Mouse (Mus musculus): ENCODE measurements around the gene Msmp. TPM values are rescaled to one million over a fixed set of nuclear protein-coding genes. Genes with fewer than 3 reads are reported as not detected.
"Not testable (repeated sequence)": the region's sequence is repeated elsewhere in the genome, so short reads cannot be mapped to it uniquely, and the experiment has no call there.

The Msmp gene
- polyA plus RNA-seq, 1 experiment = not detected

DNA sequence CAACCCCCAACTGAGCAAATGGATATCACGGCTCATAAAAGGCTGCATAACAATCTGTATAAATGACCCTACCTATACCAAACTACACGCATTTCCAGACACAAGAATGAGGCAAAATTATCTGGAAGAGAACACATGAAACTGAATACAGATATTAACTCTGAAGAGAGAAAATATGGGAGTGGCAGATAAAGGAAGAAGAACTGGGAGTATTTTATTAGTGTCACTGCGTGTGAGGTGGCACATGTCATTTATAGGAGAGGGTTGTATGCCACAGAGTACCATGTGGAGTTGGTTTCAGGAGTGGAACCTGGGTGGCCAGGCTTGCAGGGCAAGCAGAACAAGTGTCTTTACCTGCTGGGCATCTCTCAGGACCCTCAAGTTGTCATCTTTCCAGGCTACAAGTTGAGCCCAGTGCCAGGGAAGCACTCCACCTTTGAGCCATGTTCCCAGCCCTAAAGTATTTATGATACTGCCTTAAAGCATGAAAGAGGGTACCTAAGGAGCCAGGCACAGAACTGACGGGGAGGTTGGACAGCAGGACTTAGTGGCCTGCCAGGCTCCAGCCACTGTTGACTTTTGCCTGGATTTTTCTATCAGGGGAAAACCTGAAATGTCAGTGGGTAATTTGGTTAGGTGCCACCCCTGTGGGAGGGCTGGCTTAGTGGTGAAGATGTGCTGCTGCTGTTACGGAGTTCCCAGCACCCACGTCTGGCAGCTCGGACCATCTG, 14.5 kb upstream of the Msmp start:
- Histone ChIP-seq H3K79me3 (ENCODE audit: low read depth) (no peaks in the 10 kb centered on the region), H3K4me3 (ENCODE audit: insufficient read depth, poor library complexity, severe bottlenecking) (no peak overlapping the region), H3K27me3 (ENCODE audit: control insufficient read depth, insufficient read depth, insufficient read length) (no peaks in the 10 kb centered on the region), H3K79me2 (ENCODE audit: control insufficient read depth, insufficient read depth) (no peaks in the 10 kb centered on the region), H3K36me3 (ENCODE audit: control insufficient read depth, insufficient read depth) (no peaks in the 10 kb centered on the region), H3ac (ENCODE audit: control insufficient read depth, insufficient read length, low read depth) (no peak overlapping the region)
- TF ChIP-seq MAX (IDR thresholded peaks at IDR 0.05) (no peak), FOSL1 (IDR thresholded peaks at IDR 0.05; ENCODE audit: insufficient read depth, low read length, poor library complexity, severe bottlenecking) (no peak), USF1 (IDR thresholded peaks at IDR 0.05; ENCODE audit: low read depth) (no peak)

DNA sequence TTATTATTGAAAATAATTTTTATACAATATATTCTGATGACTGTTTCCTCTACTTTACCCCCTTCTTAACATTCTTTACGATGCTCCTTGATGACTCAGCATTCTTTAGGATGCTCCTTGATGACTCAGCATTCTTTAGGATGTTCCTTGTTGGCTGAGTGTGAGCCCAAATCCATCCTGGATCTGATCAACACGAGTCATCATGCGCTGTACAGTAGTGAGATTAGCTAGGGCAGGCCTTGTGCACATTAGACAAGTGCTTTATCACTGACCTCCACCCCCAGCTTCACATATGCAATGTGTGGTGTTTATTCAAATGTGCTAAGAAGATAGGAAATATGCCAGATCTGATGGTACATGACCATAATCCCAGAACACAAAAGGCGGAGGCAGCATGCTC, 13.9 kb upstream of the Msmp start:
- Histone ChIP-seq H3K79me2 (ENCODE audit: control insufficient read depth, insufficient read depth) (no peaks in the 10 kb centered on the region), H3K27me3 (ENCODE audit: control insufficient read depth, insufficient read depth, insufficient read length) (no peaks in the 10 kb centered on the region), H3K4me3 (ENCODE audit: insufficient read depth, poor library complexity, severe bottlenecking) (no peak overlapping the region), H3ac (ENCODE audit: control insufficient read depth, insufficient read length, low read depth) (no peak overlapping the region), H3K36me3 (ENCODE audit: control insufficient read depth, insufficient read depth) (no peaks in the 10 kb centered on the region), H3K79me3 (ENCODE audit: low read depth) (no peaks in the 10 kb centered on the region)
- TF ChIP-seq FOSL1 (IDR thresholded peaks at IDR 0.05; ENCODE audit: insufficient read depth, low read length, poor library complexity, severe bottlenecking) = no peak
- TF ChIP-seq CEBPB (IDR thresholded peaks at IDR 0.05; ENCODE audit: low read depth) = no peak
- TF ChIP-seq MYOG (IDR thresholded peaks at IDR 0.05; ENCODE audit: control insufficient read depth, extremely low read depth, insufficient read length) = no peak
- no peak for TF ChIP-seq MYOD1 (IDR thresholded peaks at IDR 0.05; ENCODE audit: control insufficient read depth, insufficient read length, low read depth)

GRCm38 (mm10) chr4:43596597-43596996, 12.3 kb upstream of the Msmp start:
- H3K36me3 ChIP-seq (ENCODE audit: control insufficient read depth, insufficient read depth); H3K27me3 ChIP-seq (ENCODE audit: control insufficient read depth, insufficient read depth, insufficient read length); H3K4me3 ChIP-seq (ENCODE audit: insufficient read depth, poor library complexity, severe bottlenecking); H3ac ChIP-seq (ENCODE audit: control insufficient read depth, insufficient read length, low read depth); H3K79me3 ChIP-seq (ENCODE audit: low read depth); H3K79me2 ChIP-seq (ENCODE audit: control insufficient read depth, insufficient read depth): not testable (repeated sequence)

- H3K79me2 ChIP-seq (ENCODE audit: control insufficient read depth, insufficient read depth) = no peaks in the 10 kb centered on the region
- no peak for TF ChIP-seq CTCF (IDR thresholded peaks at IDR 0.05; ENCODE audit: control insufficient read depth, insufficient read depth, insufficient read length)
- no peak for TF ChIP-seq MYOG (IDR thresholded peaks at IDR 0.05; ENCODE audit: control insufficient read depth, extremely low read depth, insufficient read length)
- TF ChIP-seq FOSL1 (IDR thresholded peaks at IDR 0.05; ENCODE audit: insufficient read depth, low read length, poor library complexity, severe bottlenecking) = no peak
- TF ChIP-seq MAX (IDR thresholded peaks at IDR 0.05) = no peak
- no peak for TF ChIP-seq USF1 (IDR thresholded peaks at IDR 0.05; ENCODE audit: low read depth)
- no peak for TF ChIP-seq MYOD1 (IDR thresholded peaks at IDR 0.05; ENCODE audit: control insufficient read depth, insufficient read length, low read depth)
- TF ChIP-seq CEBPB (IDR thresholded peaks at IDR 0.05; ENCODE audit: low read depth) = no peak
- no peak overlapping the region for H3ac ChIP-seq (ENCODE audit: control insufficient read depth, insufficient read length, low read depth)
- no peaks in the 10 kb centered on the region for H3K27me3 ChIP-seq (ENCODE audit: control insufficient read depth, insufficient read depth, insufficient read length)
- no peaks in the 10 kb centered on the region for H3K79me3 ChIP-seq (ENCODE audit: low read depth)
- H3K36me3 ChIP-seq (ENCODE audit: control insufficient read depth, insufficient read depth) = no peaks in the 10 kb centered on the region
- no peak overlapping the region for H3K4me3 ChIP-seq (ENCODE audit: insufficient read depth, poor library complexity, severe bottlenecking)
Observed at GRCm38 (mm10) chr4:43593453-43593852, 9.2 kb upstream of the Msmp start.

DNA sequence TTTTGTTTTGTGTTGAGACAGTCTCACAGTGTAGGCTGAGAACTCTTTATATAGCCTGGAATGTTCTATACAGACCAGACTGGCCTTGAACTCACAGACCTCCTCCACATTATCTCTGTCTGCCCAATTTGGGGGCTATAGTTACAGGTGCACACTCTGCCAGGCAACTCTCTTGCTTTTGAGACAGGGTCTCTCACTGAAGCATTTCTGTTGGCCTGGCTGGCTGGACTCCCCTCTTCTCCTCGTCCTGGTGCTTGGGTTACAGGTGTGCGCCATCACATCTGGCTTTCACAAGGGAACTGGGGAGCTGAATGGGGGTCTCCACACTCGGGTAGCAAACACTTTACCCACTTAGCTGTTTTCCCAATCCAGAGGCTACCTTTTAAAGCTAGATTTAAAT, 7.7 kb upstream of the Msmp start:
- no peak for TF ChIP-seq MYOG (IDR thresholded peaks at IDR 0.05; ENCODE audit: control insufficient read depth, extremely low read depth, insufficient read length)
- TF ChIP-seq MAX (IDR thresholded peaks at IDR 0.05) = no peak
- TF ChIP-seq CEBPB (IDR thresholded peaks at IDR 0.05; ENCODE audit: low read depth) = no peak
- no peak for TF ChIP-seq FOSL1 (IDR thresholded peaks at IDR 0.05; ENCODE audit: insufficient read depth, low read length, poor library complexity, severe bottlenecking)
- no peak for TF ChIP-seq USF1 (IDR thresholded peaks at IDR 0.05; ENCODE audit: low read depth)
- TF ChIP-seq CTCF (IDR thresholded peaks at IDR 0.05; ENCODE audit: control insufficient read depth, insufficient read depth, insufficient read length) = no peak
- TF ChIP-seq MYOD1 (IDR thresholded peaks at IDR 0.05; ENCODE audit: control insufficient read depth, insufficient read length, low read depth) = no peak
- H3K27me3 ChIP-seq (ENCODE audit: control insufficient read depth, insufficient read depth, insufficient read length) = no peaks in the 10 kb centered on the region

GRCm38 (mm10) chr4:43591543-43591942, 7.2 kb upstream of the Msmp start:
- no peaks in the 10 kb centered on the region for H3K79me2 ChIP-seq (ENCODE audit: control insufficient read depth, insufficient read depth)
- H3K4me3 ChIP-seq (ENCODE audit: insufficient read depth, poor library complexity, severe bottlenecking) = no peak overlapping the region
- H3K79me3 ChIP-seq (ENCODE audit: low read depth) = no peaks in the 10 kb centered on the region
- no peaks in the 10 kb centered on the region for H3K36me3 ChIP-seq (ENCODE audit: control insufficient read depth, insufficient read depth)
- no peaks in the 10 kb centered on the region for H3K27me3 ChIP-seq (ENCODE audit: control insufficient read depth, insufficient read depth, insufficient read length)
- TF ChIP-seq MYOG (IDR thresholded peaks at IDR 0.05; ENCODE audit: control insufficient read depth, extremely low read depth, insufficient read length) = no peak
- no peak for TF ChIP-seq MYOD1 (IDR thresholded peaks at IDR 0.05; ENCODE audit: control insufficient read depth, insufficient read length, low read depth)
- no peak for TF ChIP-seq CTCF (IDR thresholded peaks at IDR 0.05; ENCODE audit: control insufficient read depth, insufficient read depth, insufficient read length)
- TF ChIP-seq FOSL1 (IDR thresholded peaks at IDR 0.05; ENCODE audit: insufficient read depth, low read length, poor library complexity, severe bottlenecking) = no peak
- no peak overlapping the region for H3ac ChIP-seq (ENCODE audit: control insufficient read depth, insufficient read length, low read depth)

More for the DNA sequence above, 7.7 kb upstream of the Msmp start:
- Histone ChIP-seq H3K36me3 (ENCODE audit: control insufficient read depth, insufficient read depth) (no peaks in the 10 kb centered on the region), H3ac (ENCODE audit: control insufficient read depth, insufficient read length, low read depth) (no peak overlapping the region), H3K4me3 (ENCODE audit: insufficient read depth, poor library complexity, severe bottlenecking) (no peak overlapping the region), H3K79me3 (ENCODE audit: low read depth) (no peaks in the 10 kb centered on the region), H3K79me2 (ENCODE audit: control insufficient read depth, insufficient read depth) (no peaks in the 10 kb centered on the region)

Measured in C2C12 (cell line).